In the genomic region with DNA sequence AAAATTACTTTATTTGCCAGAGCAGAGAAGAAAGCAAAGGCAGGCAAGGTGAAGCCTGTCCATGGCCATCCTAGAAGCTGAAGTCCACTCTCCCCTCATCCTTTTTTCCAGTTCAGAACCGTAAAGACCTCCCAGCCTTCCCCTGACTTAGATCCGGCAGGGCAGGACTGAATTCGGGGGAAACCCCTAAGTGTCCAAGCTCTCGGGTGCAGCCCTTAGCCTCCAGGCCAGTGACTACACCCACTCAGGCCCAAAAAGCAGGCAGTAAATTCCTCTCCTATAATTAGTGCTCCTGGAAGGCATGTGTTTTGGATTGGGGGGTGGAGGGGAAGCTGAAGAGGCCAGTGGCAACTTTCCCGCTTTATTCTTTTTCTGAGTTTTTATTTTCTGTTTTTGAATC, we compare ENCODE assay signal across 17 mouse cellular contexts. TPM values are rescaled to one million over a fixed set of nuclear protein-coding genes. Genes with fewer than 3 reads are reported as not detected.
A peak's percentile ranks its signal among the peaks of the same experiment; 100 is the strongest.
DNase-seq lines count a peak whose midpoint lies in the region; ATAC-seq and TF ChIP-seq lines count a peak whose summit lies in the region.
"Had no signal": no experiment of that assay in that cellular context is flagged by ENCODE, and none has a peak within 500 bp of the region (broad histone marks: within the 10 kb centered on the region; RNA-seq: fewer than 3 reads in every experiment).

No protein-coding gene starts in this region.

- H3K4me2 ChIP-seq in CH12.LX (ENCODE audit: insufficient read depth, low read depth, poor library complexity, severe bottlenecking), result peak overlapping the region; percentile 80
- H3K4me2 ChIP-seq in intestine, postnatal 0 days (replicated peaks; ENCODE audit: low read depth), result peak overlapping the region; percentile 44
- peak overlapping the region; percentile 86 for H3K4me2 ChIP-seq in neural tube, embryonic 12.5 days (replicated peaks)
- H3K4me2 ChIP-seq: liver, embryonic 15.5 days; midbrain, embryonic 13.5 days had no signal

- no peak for TF ChIP-seq POLR2A in CH12.LX (IDR thresholded peaks at IDR 0.05; ENCODE audit: low read depth, low read length)

- no peaks in the 10 kb centered on the region for H3K27me3 ChIP-seq in CH12.LX (replicated peaks)
- H3K27me3 ChIP-seq in intestine, postnatal 0 days (replicated peaks; ENCODE audit: control insufficient read depth, insufficient read depth, low read length), result peaks cover 99% of the 10 kb centered on the region
- H3K27me3 ChIP-seq in neural tube, embryonic 12.5 days (replicated peaks), result no peaks in the 10 kb centered on the region

- ATAC-seq in intestine, postnatal 0 days, result no peak
- no peak for ATAC-seq in neural tube, embryonic 12.5 days (ENCODE audit: low FRiP score, low read depth)
- ATAC-seq: activated CD4-positive, CD25-positive, alpha-beta regulatory T cell, adult 4 months; midbrain, embryonic 13.5 days had no signal

- no peak for TF ChIP-seq CTCF in gastrocnemius, adult 2 months (IDR thresholded peaks at IDR 0.05)
- no peak for TF ChIP-seq CTCF in CH12.LX (conservative IDR thresholded peaks at IDR 0.05 in 1 of 2, IDR thresholded peaks at IDR 0.05 in 1 of 2; ENCODE audit: low read depth in 2 of 2, low read length in 2 of 2)
- no peak for TF ChIP-seq CTCF in intestine, postnatal 0 days (IDR thresholded peaks at IDR 0.05; ENCODE audit: low read depth)

- no peaks in the 10 kb centered on the region for H3K79me2 ChIP-seq in CH12.LX (replicated peaks; ENCODE audit: control insufficient read depth, extremely low read depth, insufficient read depth, poor library complexity, severe bottlenecking)

- peaks cover 13 to 92% of the 10 kb centered on the region in 2 experiments for H3K4me1 ChIP-seq in CH12.LX (ENCODE audit: control insufficient read depth in 1 of 2, insufficient read depth in 2 of 2)
- 0 out of 2 replicates have a peak, but pooled peaks cover 2% of the 10 kb centered on the region for H3K4me1 ChIP-seq in intestine, postnatal 0 days (replicated peaks; ENCODE audit: control insufficient read depth, insufficient read depth, low read length)
- peaks cover 92% of the 10 kb centered on the region for H3K4me1 ChIP-seq in neural tube, embryonic 12.5 days
- H3K4me1 ChIP-seq: forebrain, embryonic 10.5 days; liver, embryonic 15.5 days; midbrain, embryonic 13.5 days had no signal

- WGBS in intestine, postnatal 0 days, result 3% methylated on average over 5 of the region's 5 CpGs
- 6% methylated on average over 5 of the region's 5 CpGs for WGBS in neural tube, embryonic 12.5 days

- in situ Hi-C loops in CH12.LX (cut with MboI; ENCODE audit: low pct_ligation_motif_present, low pct_unique_long_range_greater_than_20kb, low sequenced_read_pairs), result no loop called here

- H3K4me3 ChIP-seq in gastrocnemius, adult 2 months, result peak overlapping the region; percentile 63
- H3K4me3 ChIP-seq in CH12.LX (replicated peaks in 1 of 3; ENCODE audit: low read depth in 2 of 3, low read length in 2 of 3, poor library complexity in 1 of 3), result peak overlapping the region in 2 of 3 experiments; percentile 4
- H3K4me3 ChIP-seq in intestine, postnatal 0 days (ENCODE audit: low read depth, low read length), result no peak overlapping the region
- peak overlapping the region; percentile 38 for H3K4me3 ChIP-seq in neural tube, embryonic 12.5 days
- H3K4me3 ChIP-seq: forebrain, embryonic 10.5 days; heart, adult 2 months; liver, embryonic 15.5 days; midbrain, embryonic 13.5 days had no signal

- H3K27ac ChIP-seq in gastrocnemius, adult 2 months, result peak overlapping the region; percentile 87
- no peak overlapping the region for H3K27ac ChIP-seq in CH12.LX (ENCODE audit: insufficient read depth, low read depth)
- H3K27ac ChIP-seq in intestine, postnatal 0 days (ENCODE audit: low read depth, low read length), result no peak overlapping the region
- peak overlapping the region; percentile 75 for H3K27ac ChIP-seq in neural tube, embryonic 12.5 days
- H3K27ac ChIP-seq: forebrain, embryonic 10.5 days; heart, adult 2 months; liver, embryonic 15.5 days; midbrain, embryonic 13.5 days had no signal

- H3K36me3 ChIP-seq in CH12.LX (replicated peaks in 1 of 2; ENCODE audit: control insufficient read depth in 1 of 2, insufficient read depth in 1 of 2, low read length in 1 of 2), result no peaks in the 10 kb centered on the region
- H3K36me3 ChIP-seq in intestine, postnatal 0 days (ENCODE audit: control insufficient read depth, insufficient read depth), result no peaks in the 10 kb centered on the region
- H3K36me3 ChIP-seq in neural tube, embryonic 12.5 days, result no peaks in the 10 kb centered on the region; the same call in 1 of the 2 replicates
- H3K36me3 ChIP-seq: forebrain, embryonic 10.5 days; liver, embryonic 15.5 days; midbrain, embryonic 13.5 days had no signal

- dilution Hi-C loops in CH12.LX (cut with MboI; ENCODE audit: extremely low pct_ligation_motif_present, extremely low pct_unique_long_range_greater_than_20kb, low sequenced_read_pairs), result no loop called here

- intact Hi-C loops in gastrocnemius, adult 2 months (cut with DNase I), result no loop called here

- DNase-seq in gastrocnemius, adult 2 months, result peak; percentile 39
- no peak for DNase-seq in gastrocnemius, adult 8-10 months (ENCODE audit: low spot score in 2 of 2)
- peak; percentile 47 for DNase-seq in CH12.LX (ENCODE audit: extremely low read depth)
- DNase-seq in spleen, postnatal 4 days (ENCODE audit: low spot score in 2 of 2), result no peak
- no peak for DNase-seq in adrenal gland, postnatal 4 days (ENCODE audit: low spot score in 2 of 2)
- DNase-seq in T-cell, adult 2 months (ENCODE audit: low spot score), result no peak
- DNase-seq: cerebellum, adult 9-10 months; heart, adult 2 months; heart, postnatal 4 days had no signal

- no peak for TF ChIP-seq RAD21 in CH12.LX (IDR thresholded peaks at IDR 0.05; ENCODE audit: low read depth, low read length)

- peak overlapping the region; percentile 8 for H3K9ac ChIP-seq in CH12.LX (ENCODE audit: insufficient read depth, low read depth)
- H3K9ac ChIP-seq in intestine, postnatal 0 days (ENCODE audit: low read depth, low read length), result no peak overlapping the region
- H3K9ac ChIP-seq in neural tube, embryonic 12.5 days, result peak overlapping the region; percentile 94
- H3K9ac ChIP-seq: liver, embryonic 15.5 days; midbrain, embryonic 13.5 days had no signal

- H3K9me3 ChIP-seq in CH12.LX (replicated peaks; ENCODE audit: low read length), result no peaks in the 10 kb centered on the region
- H3K9me3 ChIP-seq in intestine, postnatal 0 days (ENCODE audit: control insufficient read depth), result no peaks in the 10 kb centered on the region
- no peaks in the 10 kb centered on the region for H3K9me3 ChIP-seq in neural tube, embryonic 12.5 days
- H3K9me3 ChIP-seq: forebrain, embryonic 10.5 days; liver, embryonic 15.5 days; midbrain, embryonic 13.5 days had no signal

- TF ChIP-seq EP300 in CH12.LX (IDR thresholded peaks at IDR 0.05; ENCODE audit: low read length), result no peak

TF ChIP-seq in CH12.LX, 34 proteins besides CTCF, POLR2A, EP300 and RAD21 (continues in another document):
- TF ChIP-seq USF2 (conservative IDR thresholded peaks at IDR 0.05; ENCODE audit: low read depth, low read length), result no peak
- no peak for TF ChIP-seq RCOR1 (conservative IDR thresholded peaks at IDR 0.05; ENCODE audit: low read depth, low read length)

RNA-seq across cellular contexts. Expression of gene Hoxc6, which starts 7.7 kb away (rescaled TPM):
- total RNA-seq in gastrocnemius, adult 2 months (2021), result 1 to 10 TPM; 8.1 to 8.6 TPM
- total RNA-seq in gastrocnemius, adult 8-10 months (2022), result 1 to 10 TPM; 4.5 to 6.3 (median 5.2) TPM
- total RNA-seq in CH12.LX (2012; rRNA removed), result 0.42 and 0.76 TPM in 2 replicates
- 0.59 and 0.79 TPM in 2 replicates for total RNA-seq in CH12.LX (2014; rRNA removed)
- 2.9 and 4.5 TPM in 2 replicates for polyA plus RNA-seq in CH12.LX (2012; ENCODE audit: insufficient read length, low read depth)
- polyA plus RNA-seq in intestine, postnatal 0 days (2015; fragmentation: Nextera tagmentation; extraction: Ambion mirVana), result 3.0 and 3.5 TPM in 2 replicates
- polyA plus RNA-seq in neural tube, embryonic 12.5 days (2016; fragmentation: Nextera tagmentation; extraction: Ambion mirVana), result 68.8 and 77.1 TPM in 2 replicates
- 10 to 100 TPM; 40.3 to 41.5 TPM for total RNA-seq in adrenal gland, postnatal 4 days (2021)
- total RNA-seq: heart, adult 2 months had no signal
- polyA plus RNA-seq: activated CD4-positive, CD25-positive, alpha-beta regulatory T cell, adult 4 months; forebrain, embryonic 10.5 days; heart, adult 2 months; midbrain, embryonic 13.5 days; thymus, postnatal 0 days had no signal

RNA-seq across cellular contexts. Expression of gene Hoxc4, which starts 12.9 kb away (rescaled TPM):
- total RNA-seq in gastrocnemius, adult 2 months (2021), result 1 to 10 TPM; 4.3 to 4.6 TPM
- total RNA-seq in gastrocnemius, adult 8-10 months (2022), result 1 to 10 TPM; 4.6 to 5.6 (median 4.7) TPM
- 5.7 and 7.8 TPM in 2 replicates for total RNA-seq in CH12.LX (2012; rRNA removed)
- total RNA-seq in CH12.LX (2014; rRNA removed), result 8.6 and 10.4 TPM in 2 replicates
- 31.7 and 37.0 TPM in 2 replicates for polyA plus RNA-seq in CH12.LX (2012; ENCODE audit: insufficient read length, low read depth)
- 4.8 and 5.2 TPM in 2 replicates for polyA plus RNA-seq in intestine, postnatal 0 days (2015; fragmentation: Nextera tagmentation; extraction: Ambion mirVana)
- polyA plus RNA-seq in neural tube, embryonic 12.5 days (2016; fragmentation: Nextera tagmentation; extraction: Ambion mirVana), result 69.5 and 77.4 TPM in 2 replicates
- total RNA-seq in adrenal gland, postnatal 4 days (2021), result 10 to 100 TPM; 11.3 to 13.4 TPM
- total RNA-seq: heart, adult 2 months had no signal
- polyA plus RNA-seq: activated CD4-positive, CD25-positive, alpha-beta regulatory T cell, adult 4 months; forebrain, embryonic 10.5 days had no signal

RNA-seq across cellular contexts. Expression of gene Hoxc8, which starts 15.4 kb away (rescaled TPM):
- 1 to 10 TPM; 1.0 to 2.8 TPM for total RNA-seq in gastrocnemius, adult 2 months (2021)
- total RNA-seq in gastrocnemius, adult 8-10 months (2022), result 1 to 10 TPM; 1.3 to 1.5 (median 1.4) TPM
- total RNA-seq in CH12.LX (2012; rRNA removed) (not detected in 2 replicates), CH12.LX (2014; rRNA removed) (not detected in 2 replicates)
- not detected in 2 replicates for polyA plus RNA-seq in CH12.LX (2012; ENCODE audit: insufficient read length, low read depth)
- 3.5 and 4.6 TPM in 2 replicates for polyA plus RNA-seq in intestine, postnatal 0 days (2015; fragmentation: Nextera tagmentation; extraction: Ambion mirVana)
- polyA plus RNA-seq in neural tube, embryonic 12.5 days (2016; fragmentation: Nextera tagmentation; extraction: Ambion mirVana), result 44.5 and 65.6 TPM in 2 replicates
- 10 to 100 TPM; 22.2 to 22.7 TPM for total RNA-seq in adrenal gland, postnatal 4 days (2021)
- total RNA-seq: heart, adult 2 months; heart, postnatal 4 days had no signal
- polyA plus RNA-seq: embryonic facial prominence, embryonic 11.5 days; forebrain, embryonic 10.5 days; heart, adult 2 months; midbrain, embryonic 13.5 days; thymus, postnatal 0 days had no signal

RNA-seq across cellular contexts. Expression of gene Hoxc9, which starts 29.6 kb away (rescaled TPM):
- 1 to 10 TPM; 6.7 to 8.3 TPM for total RNA-seq in gastrocnemius, adult 2 months (2021)
- 1 to 10 TPM; 5.3 to 7.4 (median 6.0) TPM for total RNA-seq in gastrocnemius, adult 8-10 months (2022)
- total RNA-seq in CH12.LX (2012; rRNA removed) (not detected in 2 replicates), CH12.LX (2014; rRNA removed) (0.12 TPM in 1 of 2 replicates, not detected in the other)
- 0.20 and 0.26 TPM in 2 replicates for polyA plus RNA-seq in CH12.LX (2012; ENCODE audit: insufficient read length, low read depth)
- 0.43 and 0.58 TPM in 2 replicates for polyA plus RNA-seq in intestine, postnatal 0 days (2015; fragmentation: Nextera tagmentation; extraction: Ambion mirVana)
- polyA plus RNA-seq in neural tube, embryonic 12.5 days (2016; fragmentation: Nextera tagmentation; extraction: Ambion mirVana), result 45.2 and 47.4 TPM in 2 replicates
- total RNA-seq in adrenal gland, postnatal 4 days (2021), result 1 to 10 TPM; 3.0 to 4.8 TPM
- total RNA-seq: heart, adult 2 months; heart, postnatal 4 days had no signal
- polyA plus RNA-seq: activated CD4-positive, CD25-positive, alpha-beta regulatory T cell, adult 4 months; embryonic facial prominence, embryonic 11.5 days; forebrain, embryonic 10.5 days; heart, adult 2 months; liver, embryonic 15.5 days; midbrain, embryonic 13.5 days; thymus, postnatal 0 days had no signal

RNA-seq across cellular contexts. Expression of gene Hoxc5, which starts 38.6 kb away (rescaled TPM):
- 1 to 10 TPM; 2.7 to 2.9 TPM for total RNA-seq in gastrocnemius, adult 2 months (2021)
- 1 to 10 TPM; 1.6 to 3.4 (median 2.4) TPM for total RNA-seq in gastrocnemius, adult 8-10 months (2022)
- total RNA-seq in CH12.LX (2012; rRNA removed), result not detected in 2 replicates
- 0.15 TPM in 1 of 2 replicates, not detected in the other for total RNA-seq in CH12.LX (2014; rRNA removed)
- 0.16 and 0.22 TPM in 2 replicates for polyA plus RNA-seq in CH12.LX (2012; ENCODE audit: insufficient read length, low read depth)
- polyA plus RNA-seq in intestine, postnatal 0 days (2015; fragmentation: Nextera tagmentation; extraction: Ambion mirVana), result 3.4 and 3.9 TPM in 2 replicates
- polyA plus RNA-seq in neural tube, embryonic 12.5 days (2016; fragmentation: Nextera tagmentation; extraction: Ambion mirVana), result 32.1 and 35.5 TPM in 2 replicates
- 1 to 10 TPM; 7.9 to 8.0 TPM for total RNA-seq in adrenal gland, postnatal 4 days (2021)
- total RNA-seq: heart, adult 2 months; heart, postnatal 4 days had no signal
- polyA plus RNA-seq: activated CD4-positive, CD25-positive, alpha-beta regulatory T cell, adult 4 months; forebrain, embryonic 10.5 days had no signal

Comparison
In these comparisons a context has a peak if more than half of its experiments do, and no peak if none do; other contexts are left out.
1. DNase-seq: peak in gastrocnemius, adult 2 months (single experiment) and CH12.LX (single experiment); none in gastrocnemius, adult 8-10 months (0 of 2), spleen, postnatal 4 days (0 of 2), adrenal gland, postnatal 4 days (0 of 2) and T-cell, adult 2 months (single experiment).
2. H3K27ac ChIP-seq: peak in gastrocnemius, adult 2 months (single experiment) and neural tube, embryonic 12.5 days (single experiment); none in CH12.LX (single experiment) and intestine, postnatal 0 days (single experiment).
3. RNA of gene Hoxc6, which starts 7.7 kb away (total RNA-seq): 40.3 to 41.5 TPM in adrenal gland, postnatal 4 days; 8.1 to 8.6 TPM in gastrocnemius, adult 2 months, 4.5 to 6.3 TPM in gastrocnemius, adult 8-10 months and 0.42 to 0.79 TPM in CH12.LX; every median in the first group is over 4 times any median in the second.
4. RNA of gene Hoxc8, which starts 15.4 kb away (total RNA-seq): 22.2 to 22.7 TPM in adrenal gland, postnatal 4 days; 1.0 to 2.8 TPM in gastrocnemius, adult 2 months, 1.3 to 1.5 TPM in gastrocnemius, adult 8-10 months and not detected in CH12.LX; every median in the first group is over 4 times any median in the second.
5. Peak in every context shown above with its lines, with median percentiles within 50 percentile points of each other: H3K4me2 ChIP-seq.